10 mouse cellular contexts compared by ENCODE assay signal in the genomic region with DNA sequence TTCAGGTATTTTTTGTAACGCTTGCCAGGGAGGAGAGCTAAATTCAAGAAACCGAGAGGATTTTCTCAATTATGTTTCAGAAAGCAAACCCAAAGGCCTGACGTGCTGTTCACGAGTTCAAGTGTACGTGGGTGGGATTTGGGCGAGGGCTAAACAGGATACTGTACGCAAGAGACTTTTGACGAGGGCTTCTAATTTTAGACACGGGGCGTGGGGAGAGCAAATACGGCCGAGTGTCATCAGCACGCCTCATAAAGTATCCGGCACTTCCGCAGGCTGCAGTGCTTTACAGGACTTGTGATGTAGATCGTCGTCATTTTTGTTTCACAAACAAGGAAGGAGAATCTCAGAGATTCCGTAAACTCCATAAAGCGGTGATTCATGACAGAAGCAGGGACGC.
A peak's percentile ranks its signal among the peaks of the same experiment; 100 is the strongest.
DNase-seq lines count a peak whose midpoint lies in the region; ATAC-seq and TF ChIP-seq lines count a peak whose summit lies in the region.
"Had no signal": no experiment of that assay in that cellular context is flagged by ENCODE, and none has a peak within 500 bp of the region (broad histone marks: within the 10 kb centered on the region; RNA-seq: fewer than 3 reads in every experiment).

No protein-coding gene starts in this region.

- H3K27me3 ChIP-seq in hindbrain, embryonic 12.5 days: no peaks in the 10 kb centered on the region
- no peaks in the 10 kb centered on the region for H3K27me3 ChIP-seq in hindbrain, embryonic 10.5 days (ENCODE audit: insufficient read depth, poor library complexity, severe bottlenecking)
- H3K27me3 ChIP-seq in heart, postnatal 0 days (ENCODE audit: control insufficient read depth, insufficient read depth, low read length): no peaks in the 10 kb centered on the region

- H3K36me3 ChIP-seq in hindbrain, embryonic 12.5 days: no peaks in the 10 kb centered on the region
- H3K36me3 ChIP-seq in hindbrain, embryonic 10.5 days: no peaks in the 10 kb centered on the region
- H3K36me3 ChIP-seq in heart, postnatal 0 days (replicated peaks; ENCODE audit: control insufficient read depth, insufficient read depth, low read length): no peaks in the 10 kb centered on the region

- 92% methylated on average over 20 of the region's 20 CpGs for WGBS in hindbrain, embryonic 12.5 days
- 94% methylated on average over 20 of the region's 20 CpGs for WGBS in hindbrain, embryonic 10.5 days
- WGBS in heart, postnatal 0 days: 38% methylated on average over 20 of the region's 20 CpGs

- H3K9ac ChIP-seq in hindbrain, embryonic 12.5 days: no peak overlapping the region
- H3K9ac ChIP-seq in heart, postnatal 0 days (replicated peaks; ENCODE audit: low read depth, low read length): peak overlapping the region; percentile 39; the same call in 1 of the 2 replicates

- TF ChIP-seq CTCF in heart, postnatal 0 days (IDR thresholded peaks at IDR 0.05; ENCODE audit: low read depth): no peak

- no peak for ATAC-seq in hindbrain, embryonic 12.5 days (ENCODE audit: low FRiP score)
- peak; percentile 87 for ATAC-seq in heart, postnatal 0 days (ENCODE audit: insufficient read depth, low read depth)

- DNase-seq in hindbrain, embryonic 10.5 days (ENCODE audit: low spot score): no peak
- peak; percentile 13 for DNase-seq in R1 (ENCODE audit: low read depth, low spot score)
- peak; percentile 70 for DNase-seq in heart, postnatal 0 days (ENCODE audit: low spot score)
- peak; percentile 16 for DNase-seq in lung, postnatal 10 days
- no peak for DNase-seq in embryo, embryonic 9.5 days (ENCODE audit: extremely low spot score)
- DNase-seq in urinary bladder, postnatal 25 days (ENCODE audit: low spot score): no peak
- no peak for DNase-seq in adrenal gland, adult (ENCODE audit: inconsistent age in 2 of 2, low spot score in 1 of 2)
- DNase-seq: gastrocnemius, postnatal 10 days; thymus, postnatal 25 days had no signal

- no peak overlapping the region for H3K4me2 ChIP-seq in hindbrain, embryonic 12.5 days (replicated peaks)
- peak overlapping the region; percentile 59 for H3K4me2 ChIP-seq in heart, postnatal 0 days (ENCODE audit: low read depth, low read length)

- no peak overlapping the region for H3K4me3 ChIP-seq in hindbrain, embryonic 12.5 days
- H3K4me3 ChIP-seq in hindbrain, embryonic 10.5 days: no peak overlapping the region
- H3K4me3 ChIP-seq in heart, postnatal 0 days (ENCODE audit: low read depth, low read length): peak overlapping the region; percentile 44

- H3K4me1 ChIP-seq in hindbrain, embryonic 12.5 days: peaks cover 11% of the 10 kb centered on the region; the same call in 1 of the 2 replicates
- H3K4me1 ChIP-seq in hindbrain, embryonic 10.5 days (replicated peaks): peaks cover 7% of the 10 kb centered on the region; the same call in 1 of the 2 replicates
- 0 out of 2 replicates have a peak, but pooled peaks cover 2% of the 10 kb centered on the region for H3K4me1 ChIP-seq in heart, postnatal 0 days (ENCODE audit: control insufficient read depth, insufficient read depth)

- TF ChIP-seq EP300 in heart, postnatal 0 days (IDR thresholded peaks at IDR 0.05; ENCODE audit: low read depth): no peak

- H3K9me3 ChIP-seq in hindbrain, embryonic 12.5 days (replicated peaks): no peaks in the 10 kb centered on the region
- no peaks in the 10 kb centered on the region for H3K9me3 ChIP-seq in hindbrain, embryonic 10.5 days
- no peaks in the 10 kb centered on the region for H3K9me3 ChIP-seq in heart, postnatal 0 days (replicated peaks; ENCODE audit: control insufficient read depth, low read length)

- peak overlapping the region; percentile 64 for H3K27ac ChIP-seq in hindbrain, embryonic 12.5 days
- no peak overlapping the region for H3K27ac ChIP-seq in hindbrain, embryonic 10.5 days
- peak overlapping the region; percentile 63 for H3K27ac ChIP-seq in heart, postnatal 0 days (ENCODE audit: low read depth)

Comparison
In these comparisons a context has a peak if more than half of its experiments do, and no peak if none do; other contexts are left out.
1. DNase-seq: peak in R1 (single experiment), heart, postnatal 0 days (single experiment) and lung, postnatal 10 days (single experiment); none in hindbrain, embryonic 10.5 days (single experiment), embryo, embryonic 9.5 days (single experiment), urinary bladder, postnatal 25 days (single experiment) and adrenal gland, adult (0 of 2).